Mouse (Mus musculus): Measurements from ENCODE around the gene Eno1.

GRCm38 (mm10) chr4:150269679-150270078, 33.2 kb downstream of the Eno1 start:
- TF ChIP-seq CTCF (IDR thresholded peaks at IDR 0.05): no peak
- TF ChIP-seq EP300 (IDR thresholded peaks at IDR 0.05): no peak
